Mouse (Mus musculus): ENCODE data around the gene Trpc1. TPM values are rescaled to one million over a fixed set of nuclear protein-coding genes. Genes with fewer than 3 reads are reported as not detected.

Gene Trpc1
- total RNA-seq, 1 experiment from 2014 or later, result 4.3 TPM

Other genes with a start within 250 kb of the Trpc1 start
- 62.2 and 63.0 TPM in 2 replicates for gene U2surp, start 238.4 kb downstream of the Trpc1 start, total RNA-seq (2021)
- 9.8 and 20.8 TPM in 2 replicates for gene Paqr9, start 190.7 kb downstream of the Trpc1 start, total RNA-seq (2021)
- 3.4 and 5.0 TPM in 2 replicates for gene Pcolce2, start 112.8 kb downstream of the Trpc1 start, total RNA-seq (2021)
- gene Pls1, start 94.9 kb upstream of the Trpc1 start, total RNA-seq (2021), result 4.1 and 6.1 TPM in 2 replicates
- 13.6 and 17.5 TPM in 2 replicates for gene Atr, start 107.2 kb upstream of the Trpc1 start, total RNA-seq (2021)
- 22.3 and 24.7 TPM in 2 replicates for gene Xrn1, start 204.4 kb upstream of the Trpc1 start, total RNA-seq (2021)

Measured in adrenal gland, postnatal 14 days (tissue).